Mouse (Mus musculus) MEL (cell line): ENCODE results near the gene Cttn.

Experiments
- POLR2A ChIP-seq, 2 experiments: IDR thresholded peaks; 2 replicates each; pipeline ENCODE4 v1.6.1; 2011 to 2012; ENCODE audit warnings: low read length in 2 of 2, mild to moderate bottlenecking in 2 of 2, control low read depth in 1 of 2, improper control_type of control experiment in 1 of 2, low read depth in 1 of 2, moderate library complexity in 1 of 2; ENCODE audit not compliant: control insufficient read depth in 1 of 2, insufficient read depth in 1 of 2, poor library complexity in 1 of 2
- SMC3 ChIP-seq: IDR thresholded peaks from 2 replicates; pipeline ENCODE4 v1.6.1; 2011; ENCODE audit warnings: low read depth, low read length, improper control_type of control experiment
- TCF12 ChIP-seq: IDR thresholded peaks from 2 replicates; pipeline ENCODE4 v1.6.1; 2014; ENCODE audit warnings: low read depth, mild to moderate bottlenecking, inconsistent platforms, low read length, improper control_type of control experiment, moderate library complexity
- USF1 ChIP-seq: IDR thresholded peaks from 2 replicates; pipeline ENCODE4 v1.6.1; 2014; ENCODE audit warnings: low read depth, mild to moderate bottlenecking, inconsistent platforms, low read length, improper control_type of control experiment, moderate library complexity
- ZMIZ1 ChIP-seq: IDR thresholded peaks from 2 replicates; pipeline ENCODE4 v1.6.1; 2012; ENCODE audit warnings: low read depth, mild to moderate bottlenecking, inconsistent platforms, low read length, improper control_type of control experiment, moderate library complexity

DNA sequence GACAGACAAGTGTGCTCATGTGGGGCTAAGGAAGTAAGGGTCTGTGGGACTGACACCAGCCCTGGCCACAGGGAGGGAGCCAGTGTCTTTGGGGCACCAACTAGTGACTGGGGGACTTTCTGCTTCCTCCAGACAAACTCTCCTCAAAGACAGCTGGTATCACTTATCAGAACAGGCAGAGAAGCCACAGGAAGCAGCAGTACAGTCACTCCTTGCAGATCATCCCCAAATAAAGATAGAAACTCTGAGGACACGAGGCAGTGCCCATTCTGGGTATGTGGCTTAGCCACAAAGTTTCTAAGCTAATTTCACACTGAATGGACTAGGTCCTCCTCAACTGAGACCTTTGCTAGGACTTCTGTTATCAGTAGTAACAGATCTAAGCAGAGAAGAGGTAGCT, 22.1 kb upstream of the Cttn start:
- TF ChIP-seq POLR2A (IDR thresholded peaks at IDR 0.05; ENCODE audit: control insufficient read depth in 1 of 2, insufficient read depth in 1 of 2, low read depth in 1 of 2, low read length in 2 of 2, poor library complexity in 1 of 2): no peak; a peak in 1 of 4 replicates
- no peak for TF ChIP-seq USF1
- TF ChIP-seq SMC3: no peak
- peak; percentile 96 for TF ChIP-seq TCF12
- TF ChIP-seq ZMIZ1: no peak
